Mouse (Mus musculus) lung, embryonic 15.5 days (tissue): ENCODE results near the gene Tmem86b. TPM values are rescaled to one million over a fixed set of nuclear protein-coding genes. Genes with fewer than 3 reads are reported as not detected.
"Not testable (repeated sequence)": the region's sequence is repeated elsewhere in the genome, so short reads cannot be mapped to it uniquely, and the experiment has no call there.

ENCODE experiments used
- ATAC-seq: fragments of 200-750 bp; cut with Nextera tagmentation; 2 replicates; pipeline ENCODE4 v1.8.0; 2017; ENCODE audit warnings: moderate number of reproducible peaks, borderline replicate concordance; ENCODE audit not compliant: low FRiP score, low TSS enrichment; ENCODE audit errors: extremely low read depth
- H3K27ac ChIP-seq: fragments of 300-500 bp; sonication (generic); 2 replicates; pipeline ENCODE4 v1.5.1; 2015; ENCODE audit warnings: moderate library complexity, mild to moderate bottlenecking, inconsistent platforms
- H3K27me3 ChIP-seq: fragments of 300-500 bp; sonication (generic); 2 replicates; pipeline ENCODE4 v1.6.1; 2015; ENCODE audit warnings: inconsistent platforms
- H3K36me3 ChIP-seq: fragments of 300-500 bp; sonication (generic); 2 replicates; pipeline ENCODE4 v1.6.1; 2015; ENCODE audit warnings: inconsistent platforms
- H3K4me1 ChIP-seq: fragments of 300-500 bp; sonication (generic); 2 replicates; pipeline ENCODE4 v1.6.1; 2015; ENCODE audit warnings: inconsistent platforms
- H3K4me2 ChIP-seq: fragments of 300-500 bp; sonication (generic); 2 replicates; pipeline ENCODE4 v1.6.1; 2015; ENCODE audit warnings: inconsistent platforms, mild to moderate bottlenecking, moderate library complexity
- H3K4me3 ChIP-seq: fragments of 300-500 bp; sonication (generic); 2 replicates; pipeline ENCODE4 v1.5.1; 2015; ENCODE audit warnings: mild to moderate bottlenecking, inconsistent platforms
- H3K9ac ChIP-seq: fragments of 300-500 bp; sonication (generic); 2 replicates; pipeline ENCODE4 v1.6.1; 2015; ENCODE audit warnings: inconsistent platforms
- H3K9me3 ChIP-seq: fragments of 300-500 bp; sonication (generic); 2 replicates; pipeline ENCODE4 v1.6.1; 2016; ENCODE audit warnings: inconsistent platforms
- WGBS: fragments of 180-500 bp; shearing (Covaris S2); methylation state at CpG from one replicate; pipeline ENCODE4 v1.1.7; 2015; 5-methylcytosine and 5-hydroxymethylcytosine counted together
- microRNA-seq: library from miRNA; unstranded; fragments of <30 nt; microRNA quantifications from one replicate; pipeline ENCODE4, GENCODE M21; 2016
- polyA plus RNA-seq: library from polyadenylated mRNA; unstranded; fragments of >200 nt; fragmentation: Nextera tagmentation; extraction: Ambion mirVana; gene quantifications from 2 replicates; pipeline ENCODE4 v1.2.1, GENCODE M21; 2015

The Tmem86b gene
- polyA plus RNA-seq, 1 experiment from 2014 or later = 1.00 TPM

DNA sequence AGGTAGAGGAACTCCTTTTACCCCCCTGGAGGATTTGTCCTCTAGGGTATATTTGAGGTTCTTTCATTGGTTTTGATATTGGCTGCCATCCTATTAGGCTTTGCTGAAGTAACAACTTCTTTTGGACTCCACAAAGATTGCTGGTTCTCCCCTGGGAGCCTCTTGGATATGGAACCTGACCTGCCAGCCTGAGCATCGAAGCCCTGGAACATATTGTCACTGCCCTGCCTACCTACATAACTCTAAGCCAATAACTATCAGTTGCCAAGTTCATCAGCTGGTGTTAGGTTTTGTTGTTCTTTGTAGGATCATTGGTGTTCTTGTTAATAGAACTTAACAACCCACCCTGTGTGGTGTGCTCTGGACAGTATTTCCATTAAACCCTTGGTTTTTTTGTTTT lies 18.3 kb downstream of the Tmem86b start:
- H3K27me3 ChIP-seq = no peaks in the 10 kb centered on the region
- no peaks in the 10 kb centered on the region for H3K4me1 ChIP-seq
- no peak overlapping the region for H3K27ac ChIP-seq
- H3K9me3 ChIP-seq = no peaks in the 10 kb centered on the region
- H3K4me2 ChIP-seq = no peak overlapping the region
- no peaks in the 10 kb centered on the region for H3K36me3 ChIP-seq
- WGBS = 70% methylated on average over 1 of the region's 1 CpGs
- no peak overlapping the region for H3K9ac ChIP-seq
- H3K4me3 ChIP-seq = no peak overlapping the region
- ATAC-seq = no peak

DNA sequence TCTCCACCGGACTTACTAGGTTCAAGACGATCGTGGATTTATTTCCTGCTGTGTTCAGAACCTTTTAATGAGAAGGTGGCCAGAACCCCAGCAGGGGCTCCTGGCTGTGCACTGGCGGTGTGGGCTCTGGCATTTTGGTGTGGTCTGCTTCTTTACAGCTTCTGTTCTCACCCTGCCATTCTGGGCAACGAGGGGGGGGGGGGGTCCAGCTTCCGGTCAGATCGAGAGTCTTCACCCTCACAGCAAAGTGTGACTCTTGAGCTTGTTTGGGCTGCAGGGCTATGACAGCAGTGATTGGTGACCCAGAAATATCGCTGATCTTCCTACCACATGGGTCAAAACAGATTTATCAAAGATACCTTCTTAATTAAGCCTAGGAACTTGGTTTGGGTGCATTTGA lies 18.8 kb downstream of the Tmem86b start:
- no peaks in the 10 kb centered on the region for H3K4me1 ChIP-seq
- no peaks in the 10 kb centered on the region for H3K9me3 ChIP-seq
- no peaks in the 10 kb centered on the region for H3K36me3 ChIP-seq
- 49% methylated on average over 8 of the region's 8 CpGs for WGBS
- no peaks in the 10 kb centered on the region for H3K27me3 ChIP-seq
- no peak overlapping the region for H3K4me2 ChIP-seq
- no peak overlapping the region for H3K9ac ChIP-seq
- no peak overlapping the region for H3K4me3 ChIP-seq
- no peak for ATAC-seq
- H3K27ac ChIP-seq = no peak overlapping the region

DNA sequence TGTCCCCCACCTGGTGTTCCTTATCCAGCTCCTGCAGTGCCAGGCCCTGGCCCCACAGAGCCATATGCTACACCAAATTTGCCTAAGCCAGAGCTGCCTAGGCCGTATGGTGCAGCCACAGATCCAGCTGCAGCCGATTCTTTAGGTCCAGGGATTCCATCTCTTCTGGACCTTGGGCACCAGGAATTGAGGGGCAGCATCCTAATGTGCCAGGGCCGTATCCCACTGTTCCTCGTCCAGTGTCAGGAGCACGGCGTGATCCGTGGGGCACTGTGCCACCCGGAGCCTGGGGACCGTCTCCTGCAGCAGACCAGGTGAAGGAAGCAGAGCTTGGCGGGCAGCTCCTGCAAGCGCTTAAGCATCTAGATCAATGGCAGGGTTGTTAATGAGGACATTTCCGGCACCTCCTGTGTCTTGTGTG lies 19.3 kb downstream of the Tmem86b start:
- no peaks in the 10 kb centered on the region for H3K27me3 ChIP-seq
- 74% methylated on average over 12 of the region's 12 CpGs for WGBS
- no peaks in the 10 kb centered on the region for H3K9me3 ChIP-seq
- H3K9ac ChIP-seq = no peak overlapping the region
- no peaks in the 10 kb centered on the region for H3K4me1 ChIP-seq
- H3K4me3 ChIP-seq = no peak overlapping the region
- H3K27ac ChIP-seq = no peak overlapping the region
- ATAC-seq = no peak
- H3K36me3 ChIP-seq = no peaks in the 10 kb centered on the region
- H3K4me2 ChIP-seq = no peak overlapping the region

DNA sequence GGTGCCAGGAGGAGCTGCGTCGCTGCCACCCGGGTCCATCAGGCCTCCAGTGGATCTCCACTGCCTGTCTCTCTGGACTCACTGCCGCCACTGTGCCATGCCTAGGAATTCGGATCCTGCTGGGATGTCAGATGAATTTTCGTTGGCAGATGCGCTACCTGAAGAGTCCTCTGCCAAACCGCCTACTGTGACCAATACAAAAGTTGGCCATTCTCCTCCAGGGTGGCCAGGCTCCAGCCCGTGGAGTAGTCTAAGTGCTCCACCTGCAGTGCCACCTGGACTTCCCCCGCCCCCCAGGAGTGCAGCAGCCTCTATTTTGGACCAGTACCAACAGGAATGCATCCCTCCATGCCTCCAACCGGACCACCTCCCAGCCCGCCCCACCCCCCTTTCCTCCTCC lies 19.7 kb downstream of the Tmem86b start:
- no peaks in the 10 kb centered on the region for H3K9me3 ChIP-seq
- no peak overlapping the region for H3K9ac ChIP-seq

DNA sequence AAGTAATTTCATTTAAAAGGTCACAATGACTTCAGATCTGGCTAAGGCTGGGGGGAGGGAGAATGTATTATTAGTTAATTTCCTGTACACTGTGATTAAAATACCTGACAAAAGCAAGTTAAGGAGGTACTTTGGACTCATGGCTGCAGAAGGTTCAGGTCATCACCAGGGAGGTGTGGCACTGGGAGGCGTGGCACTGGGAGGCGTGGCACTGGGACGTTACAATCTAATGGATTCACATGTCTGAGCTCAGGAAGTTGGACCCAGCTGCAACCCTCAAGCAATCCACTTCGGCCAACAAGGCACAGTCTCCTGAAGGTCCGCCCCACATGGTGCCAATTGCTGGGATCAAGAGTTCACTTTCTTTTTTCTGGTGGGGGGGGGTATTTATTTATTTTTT lies 23.2 kb downstream of the Tmem86b start:
- H3K36me3 ChIP-seq = no peaks in the 10 kb centered on the region
- no peaks in the 10 kb centered on the region for H3K9me3 ChIP-seq
- H3K9ac ChIP-seq = no peak overlapping the region
- no peak overlapping the region for H3K4me2 ChIP-seq
- 53% methylated on average over 5 of the region's 5 CpGs for WGBS
- H3K27me3 ChIP-seq = no peaks in the 10 kb centered on the region
- H3K27ac ChIP-seq = no peak overlapping the region
- H3K4me1 ChIP-seq = no peaks in the 10 kb centered on the region
- no peak overlapping the region for H3K4me3 ChIP-seq
- ATAC-seq = no peak

More for the DNA sequence above, 19.7 kb downstream of the Tmem86b start:
- H3K4me2 ChIP-seq = no peak overlapping the region
- 74% methylated on average over 12 of the region's 12 CpGs for WGBS
- no peak for ATAC-seq
- no peaks in the 10 kb centered on the region for H3K27me3 ChIP-seq
- H3K4me3 ChIP-seq = no peak overlapping the region
- H3K4me1 ChIP-seq = no peaks in the 10 kb centered on the region
- H3K36me3 ChIP-seq = no peaks in the 10 kb centered on the region
- no peak overlapping the region for H3K27ac ChIP-seq

DNA sequence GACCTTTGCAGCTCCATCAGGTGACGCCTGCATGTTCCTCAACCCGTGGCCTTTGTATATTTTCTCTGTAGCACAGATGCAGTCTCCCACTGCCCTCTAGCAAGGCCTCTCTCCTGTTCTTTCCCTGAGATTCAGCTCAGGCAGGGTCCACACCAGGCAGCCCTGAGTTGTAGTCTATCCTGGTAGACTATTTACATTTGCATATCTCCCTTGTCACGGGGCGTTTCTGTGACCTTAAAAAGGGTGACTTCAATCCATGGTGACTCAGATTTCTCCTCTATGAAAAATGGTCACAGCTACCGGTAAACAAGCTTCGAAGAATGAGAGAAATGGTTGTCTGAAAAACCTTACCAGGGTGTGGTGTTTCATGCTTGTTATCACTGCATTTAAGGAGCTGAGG lies 27.3 kb downstream of the Tmem86b start, which contains the start of gene Ptprh:
TSS of gene Ptprh (minus strand) at position 169 of the 400 bp plus-strand sequence.
- no peak for ATAC-seq
- H3K27ac ChIP-seq = no peak within 1 kb of the TSS
- H3K9ac ChIP-seq = no peak within 1 kb of the TSS
- H3K36me3 ChIP-seq = no peaks in the 10 kb centered on the region
- H3K4me2 ChIP-seq = no peak within 1 kb of the TSS
- WGBS = 43% methylated on average over 6 of the region's 6 CpGs
- no peaks in the 10 kb centered on the region for H3K27me3 ChIP-seq
- H3K4me3 ChIP-seq = no peak within 1 kb of the TSS
- H3K4me1 ChIP-seq = no peaks in the 10 kb centered on the region
- no peaks in the 10 kb centered on the region for H3K9me3 ChIP-seq

DNA sequence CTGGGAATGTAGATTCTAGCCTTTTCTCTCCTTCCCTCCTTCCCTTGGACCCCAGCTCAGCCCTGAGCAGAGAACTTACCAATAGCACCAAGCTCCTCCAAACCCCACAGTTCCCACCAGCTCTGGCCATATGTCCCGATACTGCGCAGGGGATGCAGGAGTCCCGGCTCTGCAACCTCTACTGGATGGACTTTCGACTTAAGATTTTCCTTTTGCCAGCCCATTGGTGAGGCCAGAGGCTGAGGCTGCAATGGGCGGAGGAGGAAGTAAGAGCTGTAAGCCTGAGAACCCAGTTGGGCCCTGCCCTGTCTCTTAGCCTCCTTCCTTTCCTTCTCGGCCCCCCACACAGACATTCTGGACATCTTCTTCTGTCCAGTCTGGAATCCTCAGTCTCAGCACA lies 28.3 kb downstream of the Tmem86b start:
- WGBS = 77% methylated on average over 6 of the region's 6 CpGs
- Histone ChIP-seq H3K4me2 (no peak overlapping the region), H3K36me3 (no peaks in the 10 kb centered on the region), H3K9me3 (no peaks in the 10 kb centered on the region), H3K27me3 (no peaks in the 10 kb centered on the region), H3K27ac (no peak overlapping the region), H3K4me3 (no peak overlapping the region), H3K9ac (no peak overlapping the region), H3K4me1 (no peaks in the 10 kb centered on the region)
- ATAC-seq = no peak

DNA sequence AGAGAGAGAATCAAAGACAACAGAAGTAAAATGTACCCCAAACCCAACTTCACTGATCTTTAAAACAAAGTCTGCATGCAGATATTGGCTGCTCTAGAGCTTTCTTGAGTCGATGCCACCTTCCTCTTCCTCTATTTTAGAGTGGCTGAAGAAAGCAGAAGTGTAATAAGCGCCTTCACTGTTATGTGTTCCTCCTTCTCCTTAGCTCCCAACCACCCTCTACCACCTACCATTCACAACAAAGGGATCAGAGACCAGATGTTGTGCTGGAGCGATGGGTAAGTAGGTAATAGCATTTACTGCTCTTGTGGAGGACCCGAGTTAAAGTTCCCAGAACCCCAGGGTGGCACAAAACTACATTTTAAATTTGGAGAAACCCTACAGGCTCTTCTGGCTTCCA lies 34.2 kb downstream of the Tmem86b start:
- H3K4me2 ChIP-seq, H3K9me3 ChIP-seq, H3K27me3 ChIP-seq, H3K27ac ChIP-seq, ATAC-seq, H3K4me1 ChIP-seq, H3K9ac ChIP-seq, H3K36me3 ChIP-seq, H3K4me3 ChIP-seq: not testable (repeated sequence)
- 61% methylated on average over 4 of the region's 4 CpGs for WGBS

DNA sequence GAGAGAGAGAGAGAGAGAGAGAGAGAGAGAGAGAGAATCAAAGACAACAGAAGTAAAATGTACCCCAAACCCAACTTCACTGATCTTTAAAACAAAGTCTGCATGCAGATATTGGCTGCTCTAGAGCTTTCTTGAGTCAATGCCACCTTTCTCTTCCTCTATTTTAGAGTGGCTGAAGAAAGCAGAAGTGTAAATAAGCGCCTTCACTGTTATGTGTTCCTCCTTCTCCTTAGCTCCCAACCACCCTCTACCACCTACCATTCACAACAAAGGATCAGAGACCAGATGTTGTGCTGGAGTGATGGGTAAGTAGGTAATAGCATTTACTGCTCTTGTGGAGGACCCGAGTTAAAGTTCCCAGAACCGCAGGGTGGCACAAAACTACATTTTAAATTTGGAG lies 49.7 kb downstream of the Tmem86b start:
- H3K27ac ChIP-seq, H3K36me3 ChIP-seq, H3K9me3 ChIP-seq, H3K4me3 ChIP-seq, H3K9ac ChIP-seq, ATAC-seq, H3K4me1 ChIP-seq, H3K4me2 ChIP-seq, H3K27me3 ChIP-seq: not testable (repeated sequence)
- 71% methylated on average over 3 of the region's 3 CpGs for WGBS

Small RNA genes lying within 50 kb of the gene (microRNA-seq; reads per million reads assigned to microRNA genes)
- gene Gm23577 = not detected

Other genes with a start within 250 kb of the Tmem86b start
- gene Gp6, start 233.7 kb downstream of the Tmem86b start, polyA plus RNA-seq = 0.78 and 0.80 TPM in 2 replicates
- 20.9 and 22.1 TPM in 2 replicates for gene Rdh13, start 185.8 kb downstream of the Tmem86b start, polyA plus RNA-seq
- gene Eps8l1, start 170.7 kb downstream of the Tmem86b start, polyA plus RNA-seq = 14.1 and 15.5 TPM in 2 replicates
- 41.6 and 49.0 TPM in 2 replicates for gene Ppp1r12c, start 129.7 kb downstream of the Tmem86b start, polyA plus RNA-seq
- gene Tnnt1, start 115.0 kb downstream of the Tmem86b start, polyA plus RNA-seq = 13.4 and 23.1 TPM in 2 replicates
- gene Tnni3, start 107.2 kb downstream of the Tmem86b start, polyA plus RNA-seq = 79.8 and 114 TPM in 2 replicates
- gene Dnaaf3, start 99.0 kb downstream of the Tmem86b start, polyA plus RNA-seq = 2.9 and 3.2 TPM in 2 replicates
- 4.8 and 5.7 TPM in 2 replicates for gene Syt5, start 83.9 kb downstream of the Tmem86b start, polyA plus RNA-seq
- gene Ptprh, start 27.4 kb downstream of the Tmem86b start, polyA plus RNA-seq = not detected in 2 replicates
- 9.0 and 9.2 TPM in 2 replicates for gene Ppp6r1, start 27.6 kb upstream of the Tmem86b start, polyA plus RNA-seq
- 99.4 and 99.6 TPM in 2 replicates for gene Hspbp1, start 53.6 kb upstream of the Tmem86b start, polyA plus RNA-seq
- gene Brsk1, start 59.2 kb upstream of the Tmem86b start, polyA plus RNA-seq = 0.87 and 1.1 TPM in 2 replicates
- gene Tmem150b, start 93.8 kb upstream of the Tmem86b start, polyA plus RNA-seq = 0.07 and 0.10 TPM in 2 replicates
- 53.9 and 60.3 TPM in 2 replicates for gene Kmt5c, start 108.7 kb upstream of the Tmem86b start, polyA plus RNA-seq
- 62.9 and 64.1 TPM in 2 replicates for gene Cox6b2, start 121.7 kb upstream of the Tmem86b start, polyA plus RNA-seq
- not detected in 2 replicates for gene Fam71e2, start 139.9 kb upstream of the Tmem86b start, polyA plus RNA-seq
- gene Il11, start 151.4 kb upstream of the Tmem86b start, polyA plus RNA-seq = 0.19 and 0.26 TPM in 2 replicates
- 0.57 and 0.76 TPM in 2 replicates for gene Tmem190, start 151.5 kb upstream of the Tmem86b start, polyA plus RNA-seq
- gene Tmem238, start 158.2 kb upstream of the Tmem86b start, polyA plus RNA-seq = 20.8 and 21.4 TPM in 2 replicates
- gene Rpl28, start 161.5 kb upstream of the Tmem86b start, polyA plus RNA-seq = 314 and 334 TPM in 2 replicates
- gene Ube2s, start 181.2 kb upstream of the Tmem86b start, polyA plus RNA-seq = 409 and 411 TPM in 2 replicates
- 0.94 and 1.3 TPM in 2 replicates for gene Shisa7, start 213.3 kb upstream of the Tmem86b start, polyA plus RNA-seq
- gene Isoc2b, start 238.8 kb upstream of the Tmem86b start, polyA plus RNA-seq = 10.6 and 12.3 TPM in 2 replicates
- 0.63 and 0.81 TPM in 2 replicates for gene Isoc2a, start 245.7 kb upstream of the Tmem86b start, polyA plus RNA-seq